8 mouse cellular contexts compared by ENCODE assay signal in genomic region chr14:59627142-59627680, GRCm38 (mm10). TPM values are rescaled to one million over a fixed set of nuclear protein-coding genes. Genes with fewer than 3 reads are reported as not detected.
DNase-seq lines count a peak whose midpoint lies in the region; ATAC-seq lines count a peak whose summit lies in the region.

No protein-coding gene starts in this region.

- H3K9me3 ChIP-seq in lung, embryonic 16.5 days (ENCODE audit: control insufficient read depth, low read length): no peaks in the 10 kb centered on the region
- no peaks in the 10 kb centered on the region for H3K9me3 ChIP-seq in limb, embryonic 12.5 days
- no peaks in the 10 kb centered on the region for H3K9me3 ChIP-seq in stomach, embryonic 14.5 days (ENCODE audit: control insufficient read depth, low read depth, low read length)

- peaks cover 19% of the 10 kb centered on the region for H3K4me1 ChIP-seq in lung, embryonic 16.5 days (replicated peaks; ENCODE audit: control insufficient read depth, insufficient read depth, low read length)
- peaks cover 37% of the 10 kb centered on the region for H3K4me1 ChIP-seq in limb, embryonic 12.5 days (replicated peaks)
- peaks cover 9% of the 10 kb centered on the region; the same call in 1 of the 2 replicates for H3K4me1 ChIP-seq in stomach, embryonic 14.5 days (ENCODE audit: control insufficient read depth, insufficient read depth, low read length)

- peak overlapping the region; percentile 71 for H3K4me3 ChIP-seq in lung, embryonic 16.5 days (ENCODE audit: low read length)
- peak overlapping the region; percentile 78 for H3K4me3 ChIP-seq in limb, embryonic 12.5 days (replicated peaks)
- peak overlapping the region; percentile 63 for H3K4me3 ChIP-seq in stomach, embryonic 14.5 days (ENCODE audit: low read depth, low read length)

- H3K27ac ChIP-seq in lung, embryonic 16.5 days (ENCODE audit: low read length): peak overlapping the region; percentile 61
- H3K27ac ChIP-seq in limb, embryonic 12.5 days: peak overlapping the region; percentile 94
- no peak overlapping the region for H3K27ac ChIP-seq in stomach, embryonic 14.5 days (ENCODE audit: low read length)

- peak; percentile 21; the same call in 1 of the 2 replicates for ATAC-seq in lung, embryonic 16.5 days (ENCODE audit: low read depth)
- peak; percentile 17; the same call in 1 of the 2 replicates for ATAC-seq in limb, embryonic 12.5 days (ENCODE audit: insufficient number of reproducible peaks, insufficient read depth, low FRiP score, low TSS enrichment, low read depth)
- ATAC-seq in stomach, embryonic 14.5 days (ENCODE audit: insufficient number of reproducible peaks, insufficient read depth, low FRiP score, low read depth): no peak
- no peak for ATAC-seq in megakaryocyte-erythroid progenitor cell, adult 5-6 weeks (replicated peaks; ENCODE audit: low FRiP score, low TSS enrichment, poor library complexity, severe bottlenecking)

- peak; percentile 32 for DNase-seq in embryo, embryonic 10.5 days (ENCODE audit: low spot score)
- DNase-seq in embryo, embryonic 9.5 days (ENCODE audit: extremely low spot score): no peak
- DNase-seq in lung, postnatal 4 days: no peak
- DNase-seq in thymus, postnatal 0 days (ENCODE audit: low spot score): no peak

- peak overlapping the region; percentile 38 for H3K9ac ChIP-seq in lung, embryonic 16.5 days (ENCODE audit: low read length)
- H3K9ac ChIP-seq in limb, embryonic 12.5 days (replicated peaks): peak overlapping the region; percentile 84
- peak overlapping the region; percentile 6; the same call in 1 of the 2 replicates for H3K9ac ChIP-seq in stomach, embryonic 14.5 days (replicated peaks; ENCODE audit: low read depth, low read length)

- H3K27me3 ChIP-seq in lung, embryonic 16.5 days (ENCODE audit: control insufficient read depth, insufficient read depth, low read depth, low read length): peaks cover 8% of the 10 kb centered on the region; the same call in 1 of the 2 replicates
- peaks cover 6% of the 10 kb centered on the region for H3K27me3 ChIP-seq in limb, embryonic 12.5 days
- H3K27me3 ChIP-seq in stomach, embryonic 14.5 days (ENCODE audit: control insufficient read depth, insufficient read depth, low read length): no peaks in the 10 kb centered on the region

- H3K4me2 ChIP-seq in lung, embryonic 16.5 days (ENCODE audit: low read depth, low read length): peak overlapping the region; percentile 86
- peak overlapping the region; percentile 72 for H3K4me2 ChIP-seq in limb, embryonic 12.5 days
- peak overlapping the region; percentile 88 for H3K4me2 ChIP-seq in stomach, embryonic 14.5 days (replicated peaks; ENCODE audit: low read depth, low read length)

- WGBS in lung, embryonic 16.5 days: 28% methylated on average over 9 of the region's 9 CpGs
- 7% methylated on average over 9 of the region's 9 CpGs for WGBS in limb, embryonic 12.5 days
- WGBS in stomach, embryonic 14.5 days: 30% methylated on average over 9 of the region's 9 CpGs

- H3K36me3 ChIP-seq in lung, embryonic 16.5 days (ENCODE audit: control insufficient read depth, insufficient read depth, low read length): no peaks in the 10 kb centered on the region
- H3K36me3 ChIP-seq in limb, embryonic 12.5 days: peaks cover 29% of the 10 kb centered on the region
- H3K36me3 ChIP-seq in stomach, embryonic 14.5 days (ENCODE audit: control insufficient read depth, insufficient read depth, low read length): no peaks in the 10 kb centered on the region; the same call in 1 of the 2 replicates

RNA-seq across cellular contexts. Expression of gene Shisa2, which starts 2.1 kb away (rescaled TPM):
- polyA plus RNA-seq in lung, embryonic 16.5 days (2015; fragmentation: Nextera tagmentation; extraction: Ambion mirVana): 7.1 and 8.7 TPM in 2 replicates
- 89.9 and 96.0 TPM in 2 replicates for polyA plus RNA-seq in limb, embryonic 12.5 days (2016; fragmentation: Nextera tagmentation; extraction: Ambion mirVana)
- polyA plus RNA-seq in stomach, embryonic 14.5 days (2014; fragmentation: Nextera tagmentation; extraction: Ambion mirVana): 8.3 and 10.4 TPM in 2 replicates
- total RNA-seq in megakaryocyte-erythroid progenitor cell, adult 5-6 weeks (2014; fragmentation: Nextera tagmentation): not detected in 2 replicates
- 0.34 TPM in 1 of 2 replicates, not detected in the other for total RNA-seq in megakaryocyte-erythroid progenitor cell, adult 5-6 weeks (2017)
- polyA plus RNA-seq in thymus, postnatal 0 days (2015; fragmentation: Nextera tagmentation; extraction: Ambion mirVana): 23.7 and 24.9 TPM in 2 replicates

RNA-seq across cellular contexts. Expression of gene Cdadc1, which starts 29.5 kb away (rescaled TPM):
- polyA plus RNA-seq in lung, embryonic 16.5 days (2015; fragmentation: Nextera tagmentation; extraction: Ambion mirVana): 35.3 and 41.2 TPM in 2 replicates
- 33.1 and 35.5 TPM in 2 replicates for polyA plus RNA-seq in limb, embryonic 12.5 days (2016; fragmentation: Nextera tagmentation; extraction: Ambion mirVana)
- 41.7 and 42.7 TPM in 2 replicates for polyA plus RNA-seq in stomach, embryonic 14.5 days (2014; fragmentation: Nextera tagmentation; extraction: Ambion mirVana)
- total RNA-seq in megakaryocyte-erythroid progenitor cell, adult 5-6 weeks (2014; fragmentation: Nextera tagmentation): 20.9 and 23.2 TPM in 2 replicates
- total RNA-seq in megakaryocyte-erythroid progenitor cell, adult 5-6 weeks (2017): 18.9 and 24.9 TPM in 2 replicates
- 39.7 and 40.3 TPM in 2 replicates for polyA plus RNA-seq in thymus, postnatal 0 days (2015; fragmentation: Nextera tagmentation; extraction: Ambion mirVana)

Comparison
In these comparisons a context has a peak if more than half of its experiments do, and no peak if none do; other contexts are left out.
1. ATAC-seq: peak in lung, embryonic 16.5 days (single experiment) and limb, embryonic 12.5 days (single experiment); none in stomach, embryonic 14.5 days (single experiment) and megakaryocyte-erythroid progenitor cell, adult 5-6 weeks (single experiment).
2. H3K9ac ChIP-seq: peak in every context shown above with its lines; median percentile 84 in limb, embryonic 12.5 days; 38 in lung, embryonic 16.5 days; 6 in stomach, embryonic 14.5 days.
3. Peak in every context shown above with its lines, with median percentiles within 50 percentile points of each other: H3K4me2 ChIP-seq and H3K4me3 ChIP-seq.